Mouse (Mus musculus) CD8-positive naive resting alpha-beta T cell, adult 2 months (primary cell): ENCODE results near the gene Lum.

ENCODE experiments used
- DNase-seq, 2 experiments: peaks; one replicate each; pipeline ENCODE4 v3.0.0; 2022; ENCODE audit warnings: low read depth in 2 of 2, low spot score in 2 of 2

Gene Lum

DNA sequence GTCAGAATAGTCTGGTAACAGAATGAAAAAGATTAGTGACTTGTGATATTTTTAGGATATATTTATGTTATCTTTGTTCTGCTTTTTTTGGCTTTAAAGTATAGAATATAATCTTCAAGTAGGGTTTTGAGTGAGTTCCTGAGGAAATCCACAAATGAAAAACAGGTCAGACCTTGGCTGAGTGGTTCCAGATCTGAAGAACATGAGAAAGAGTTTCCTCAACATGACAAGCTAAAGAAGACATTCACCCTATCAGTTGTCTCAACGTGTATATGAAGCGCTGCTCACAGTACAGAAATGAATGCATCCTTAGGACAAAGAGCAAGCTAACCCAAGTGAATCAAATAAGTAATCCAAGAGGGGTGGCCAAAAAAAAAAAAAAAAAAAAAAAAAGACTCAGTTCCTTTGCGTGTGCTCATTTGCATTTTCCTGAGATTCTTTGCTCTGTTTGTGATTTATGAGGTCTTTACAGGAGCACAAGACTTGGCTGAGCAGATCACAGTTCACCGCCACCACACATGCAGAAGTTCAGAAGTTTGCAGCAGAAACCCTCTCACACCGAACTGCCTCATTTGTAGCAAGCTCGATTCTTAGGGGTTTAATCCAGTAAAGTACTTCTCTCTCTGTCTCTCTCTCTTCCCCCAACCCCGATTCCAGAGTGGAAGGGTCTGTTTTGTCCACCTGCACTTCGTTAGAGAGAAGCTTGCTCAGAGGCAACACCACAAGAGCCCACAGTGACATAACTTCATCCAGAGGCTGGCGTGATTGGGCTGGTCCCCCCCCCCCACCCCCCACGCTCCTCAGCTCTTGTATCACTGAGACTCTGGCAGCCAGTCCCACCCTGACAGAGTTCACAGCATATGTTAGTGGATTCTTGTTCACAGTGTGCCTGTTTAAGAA lies at the start of gene Lum:
Lum (plus strand) TSS at position 172 of the 900 bp plus-strand sequence.
- DNase-seq = no peak

DNA sequence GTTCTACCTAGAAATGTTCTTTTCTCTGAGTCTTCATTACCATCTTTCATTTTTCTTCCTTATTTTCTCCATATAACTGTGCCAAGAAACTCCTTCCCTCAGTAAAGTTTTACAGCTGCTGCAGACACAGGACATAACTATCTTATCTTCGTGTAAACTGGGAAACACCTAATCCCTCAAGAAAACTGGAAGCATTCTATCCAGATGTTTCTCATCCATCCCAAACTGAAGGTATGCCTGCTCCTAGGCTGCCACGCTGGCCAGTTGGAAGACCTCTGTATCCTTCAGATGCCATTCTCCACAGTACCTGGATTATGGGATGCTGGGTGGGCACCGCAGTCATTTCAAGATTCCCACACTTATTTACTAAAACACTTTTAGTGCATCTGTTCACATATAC lies 41.6 kb upstream of the Lum start:
- DNase-seq = no peak

DNA sequence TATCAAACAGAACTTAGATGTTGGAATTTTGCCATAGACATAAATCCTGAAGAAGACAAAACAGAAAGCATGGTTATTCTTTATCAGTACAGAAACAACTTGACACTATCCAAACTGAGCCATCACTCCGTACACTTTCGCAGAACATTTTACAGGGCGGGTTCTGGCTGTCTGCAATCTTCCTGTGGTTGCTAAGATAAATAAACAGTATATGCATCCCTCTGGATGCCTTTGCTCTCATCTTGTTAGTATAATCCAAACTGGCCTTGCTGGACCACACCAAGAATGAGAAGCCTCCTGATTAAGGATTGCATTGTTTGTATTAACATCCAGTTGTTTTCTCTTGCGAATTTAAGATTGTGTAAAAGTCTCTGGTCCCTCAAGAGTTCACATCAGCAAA lies 29.2 kb upstream of the Lum start:
- DNase-seq = no peak

DNA sequence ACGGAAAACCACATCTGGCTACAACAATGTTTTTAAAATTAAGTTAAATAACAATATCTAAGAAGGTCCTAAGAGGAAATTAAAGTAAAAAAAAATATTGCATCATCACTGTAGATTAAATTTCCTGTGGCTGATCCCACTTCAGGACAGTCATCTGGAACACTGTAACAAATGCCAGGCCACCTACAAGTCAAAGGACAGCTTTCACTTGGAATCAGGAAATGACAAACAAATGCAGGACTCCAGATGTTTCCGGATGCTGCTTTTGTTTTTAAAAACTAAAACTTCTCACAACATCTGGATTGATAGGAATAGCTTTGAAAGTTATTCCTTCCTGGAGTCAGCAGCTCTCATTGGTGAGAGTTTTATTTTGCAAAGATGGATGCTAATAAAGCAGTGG lies 28.0 kb upstream of the Lum start:
- DNase-seq = no peak

DNA sequence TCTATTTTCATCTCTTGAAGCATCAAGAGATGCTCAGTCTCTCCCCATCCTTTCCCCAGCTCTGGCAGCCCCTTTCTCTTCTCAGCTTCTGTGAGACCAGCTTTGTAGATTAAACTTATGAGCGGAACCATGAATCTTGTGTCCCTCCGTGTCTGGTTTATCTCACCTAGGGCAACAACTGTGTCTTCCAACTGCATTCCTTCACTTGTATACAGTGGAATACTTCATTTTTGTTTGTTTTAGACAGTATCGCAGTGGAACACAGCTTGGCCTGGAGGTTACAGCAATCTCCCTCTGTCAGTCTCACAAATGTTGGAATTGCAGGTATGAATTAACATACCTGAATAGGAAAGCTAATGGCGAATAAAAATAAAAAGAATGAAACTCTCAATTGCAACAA lies 26.7 kb upstream of the Lum start:
- DNase-seq = no peak

DNA sequence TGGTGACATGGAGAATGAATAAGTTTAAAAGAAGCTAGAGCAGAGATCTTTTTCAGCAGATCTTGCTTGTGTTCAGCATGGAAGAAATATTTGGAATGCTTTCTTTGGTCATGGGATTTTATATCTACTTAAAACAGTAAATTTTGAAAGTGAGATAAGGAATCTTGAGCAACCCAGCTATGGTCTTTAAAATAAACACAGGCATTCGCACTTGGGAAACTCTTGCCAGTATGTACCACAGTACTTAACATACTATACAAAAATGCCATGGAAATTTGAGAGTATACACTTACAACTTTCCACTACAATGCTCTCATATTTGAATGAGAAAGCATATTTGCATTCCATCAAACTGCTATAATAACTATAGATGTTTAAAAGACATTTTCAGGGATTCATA lies 17.2 kb upstream of the Lum start:
- no peak for DNase-seq

DNA sequence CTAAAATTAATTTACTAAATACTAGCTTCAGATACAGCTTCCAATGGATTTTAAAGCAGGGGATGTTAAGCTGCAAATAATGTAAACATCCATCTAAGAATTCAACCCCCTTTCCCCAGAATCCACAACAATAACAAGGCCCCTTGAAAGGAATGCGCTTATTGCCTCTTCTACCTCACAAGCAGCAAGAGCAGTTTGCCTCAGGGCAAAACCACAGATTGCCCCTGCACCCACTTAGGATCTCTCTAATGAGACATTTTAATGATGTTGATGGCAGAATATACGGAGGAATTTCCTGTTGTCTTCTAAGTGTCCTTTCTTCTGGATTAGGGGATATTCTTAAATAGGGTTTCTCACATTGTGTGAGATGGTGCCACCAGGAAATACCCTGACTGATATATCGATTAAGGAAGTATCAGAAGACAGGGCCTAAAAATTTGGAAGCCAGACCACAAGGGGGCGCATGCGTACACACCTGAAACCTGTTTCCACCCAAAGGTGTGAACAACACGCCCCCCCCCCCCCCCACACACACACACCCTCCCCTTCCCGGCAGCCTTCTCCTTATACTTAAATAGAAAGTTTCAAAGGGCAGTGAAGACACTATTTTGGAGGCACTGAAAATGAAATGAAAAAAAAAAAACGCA lies 2.7 kb downstream of the Lum start:
- DNase-seq = no peak

DNA sequence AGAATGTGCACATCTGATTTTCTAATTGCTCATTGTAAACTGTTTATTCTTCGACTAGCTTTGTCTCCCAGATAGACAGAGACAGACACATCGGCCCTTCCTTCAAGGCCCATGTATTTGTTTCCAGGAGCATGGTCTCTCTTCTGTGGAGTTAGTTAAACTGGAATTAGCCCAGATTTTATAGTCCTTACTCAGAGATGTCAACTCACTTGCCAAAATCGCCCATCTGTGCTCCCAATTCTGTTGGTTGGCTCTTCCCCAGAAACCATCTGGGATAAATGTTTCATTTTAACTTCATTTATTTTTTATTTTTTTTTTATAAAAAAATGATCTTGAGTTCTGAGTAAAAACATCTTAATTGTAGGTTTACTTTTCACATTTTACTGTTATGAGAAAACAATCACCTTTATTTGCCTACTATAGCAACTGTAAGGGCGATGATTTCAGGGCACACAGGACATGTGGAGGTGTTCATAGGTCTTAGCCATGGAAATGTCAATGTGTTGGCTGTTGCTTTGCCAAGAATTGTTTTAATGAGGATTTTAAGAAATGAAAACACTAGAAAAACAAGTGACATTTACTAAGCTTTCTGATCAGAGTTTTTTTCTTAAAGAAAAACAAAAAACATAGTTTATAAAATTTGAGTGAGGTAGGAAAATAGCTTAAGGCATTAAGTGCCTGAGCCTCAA lies 17.8 kb downstream of the Lum start:
- DNase-seq = no peak

DNA sequence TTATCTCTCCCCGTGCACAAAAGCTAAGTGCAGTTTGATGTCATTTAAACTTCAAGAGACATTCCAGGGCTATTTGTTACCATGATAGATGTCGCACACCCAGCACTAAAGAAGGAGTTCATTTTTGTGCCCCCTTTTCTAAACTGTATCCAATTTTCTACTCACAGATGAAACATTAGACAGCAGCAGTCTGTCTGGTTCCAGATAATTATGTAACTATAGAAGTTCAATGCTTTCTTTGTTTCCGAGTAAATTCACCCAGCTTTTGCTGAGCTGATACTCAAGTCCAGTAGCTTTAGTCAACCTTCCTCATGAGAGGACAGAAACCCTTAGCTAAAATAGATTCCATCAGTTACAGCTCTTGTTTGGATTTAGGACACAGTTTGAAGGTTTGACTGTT lies 19.2 kb downstream of the Lum start:
- no peak for DNase-seq

DNA sequence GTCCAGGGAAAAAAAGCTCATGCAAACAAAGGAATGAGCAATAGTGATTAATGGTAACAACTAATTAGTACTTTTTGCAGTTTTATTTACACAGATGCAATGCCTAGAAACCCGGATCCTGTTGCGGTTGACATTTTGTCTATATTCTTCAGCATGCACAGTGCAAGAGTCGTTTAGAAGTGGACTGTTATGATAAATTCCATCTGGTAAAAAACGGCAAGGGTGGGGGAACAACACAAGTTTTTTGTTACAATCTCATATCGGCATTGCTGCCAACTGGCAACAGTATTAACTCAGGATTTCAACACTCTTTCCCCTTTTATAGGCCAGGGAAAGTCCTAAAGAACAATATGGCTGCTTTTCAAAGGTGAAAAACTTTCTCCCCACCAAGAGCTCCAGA lies 22.2 kb downstream of the Lum start:
- DNase-seq = no peak

DNA sequence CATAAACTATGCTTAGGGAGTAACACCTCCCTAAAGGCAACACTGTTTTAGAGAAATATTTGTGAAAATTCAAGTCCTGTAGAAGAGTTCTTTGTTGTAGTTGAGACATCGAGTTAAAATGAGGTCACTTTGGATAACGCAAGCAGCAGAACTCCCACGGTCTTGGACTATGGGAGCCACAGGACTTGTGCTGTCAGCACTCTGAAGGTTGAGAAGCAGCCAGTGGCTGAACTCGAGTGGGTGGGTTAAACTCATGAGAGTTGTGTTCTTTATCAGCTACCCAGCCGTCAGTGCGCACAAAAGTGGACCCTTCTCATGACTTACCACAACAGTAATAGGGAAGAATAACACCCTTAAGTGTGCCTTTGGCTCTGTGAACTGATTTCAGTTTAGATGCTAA lies 24.6 kb downstream of the Lum start:
- no peak for DNase-seq

DNA sequence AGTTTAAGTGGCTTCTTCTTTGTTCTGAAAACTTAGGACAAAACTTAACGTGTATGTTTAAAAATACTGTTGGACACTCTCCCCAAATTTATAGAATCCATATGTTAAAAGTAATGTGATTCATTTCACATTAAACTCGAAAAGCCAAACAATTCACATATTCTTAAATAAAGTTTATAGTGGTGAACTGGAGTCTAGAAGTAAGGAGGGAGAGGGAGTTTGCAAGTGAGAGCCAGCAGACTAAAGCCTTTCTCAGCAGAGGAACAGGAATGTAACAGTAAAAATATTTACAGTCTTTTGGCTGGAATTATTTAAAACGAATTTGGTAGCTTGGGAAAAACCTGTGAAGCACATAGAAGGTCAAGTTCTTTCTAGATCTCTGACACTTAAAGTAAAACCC lies 26.1 kb downstream of the Lum start:
- no peak for DNase-seq

DNA sequence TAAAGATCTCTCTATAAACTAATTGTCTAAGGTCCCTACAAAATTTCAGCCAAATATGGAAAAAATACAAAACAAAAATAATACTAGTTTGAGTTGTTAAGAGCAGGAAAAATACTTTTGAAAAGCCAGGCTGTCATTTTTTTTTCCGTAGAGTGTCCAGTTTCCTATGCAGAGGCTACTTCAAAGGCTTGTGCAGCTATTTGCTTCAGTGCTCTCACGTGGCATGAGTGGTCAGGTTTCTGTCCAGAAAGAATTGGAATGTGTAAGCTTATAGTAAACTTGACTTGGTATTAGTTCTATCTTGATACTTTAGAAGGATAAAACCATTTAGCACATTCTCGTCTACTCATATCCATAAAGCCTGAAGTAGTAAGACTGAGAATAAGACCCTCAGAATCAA lies 26.8 kb downstream of the Lum start:
- DNase-seq = no peak

DNA sequence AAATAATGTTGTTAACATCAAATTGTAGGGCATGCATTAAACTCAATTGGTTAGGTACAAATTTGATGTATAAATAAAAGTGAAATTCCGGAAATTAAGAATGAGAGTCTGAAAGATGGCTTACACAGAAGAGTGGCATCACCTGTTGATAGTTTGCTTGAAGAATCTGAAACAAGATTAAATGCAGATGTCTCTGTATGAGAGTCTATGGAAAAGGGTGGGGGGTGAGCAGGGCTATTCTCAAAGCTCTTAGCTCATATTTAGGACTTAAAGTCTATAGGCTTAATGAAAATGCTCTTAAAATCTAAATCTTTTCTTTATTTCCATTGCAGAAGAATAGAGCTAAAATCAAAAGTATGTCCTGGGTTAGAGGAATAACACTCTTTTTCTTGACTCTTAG lies 30.8 kb downstream of the Lum start:
- DNase-seq = no peak

DNA sequence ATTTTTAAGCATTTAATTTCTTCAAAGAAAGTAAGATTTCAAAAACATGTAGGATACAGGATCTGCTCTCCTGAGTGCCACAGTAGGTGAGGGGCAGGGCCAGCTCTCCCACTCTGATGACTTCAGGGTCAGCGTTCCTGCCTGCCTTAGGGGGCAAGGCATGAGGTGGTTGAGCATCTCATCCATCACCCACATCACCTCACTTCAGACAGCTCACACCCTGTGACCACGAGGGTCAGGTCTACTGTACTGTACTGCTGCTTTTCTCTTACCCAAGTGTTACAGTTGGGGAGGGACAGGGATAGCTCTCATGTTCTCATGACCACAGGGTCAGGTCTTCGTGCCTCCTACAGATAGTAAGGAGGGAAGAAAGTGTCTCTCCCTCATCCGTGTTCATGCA lies 36.8 kb downstream of the Lum start:
- DNase-seq = no peak

DNA sequence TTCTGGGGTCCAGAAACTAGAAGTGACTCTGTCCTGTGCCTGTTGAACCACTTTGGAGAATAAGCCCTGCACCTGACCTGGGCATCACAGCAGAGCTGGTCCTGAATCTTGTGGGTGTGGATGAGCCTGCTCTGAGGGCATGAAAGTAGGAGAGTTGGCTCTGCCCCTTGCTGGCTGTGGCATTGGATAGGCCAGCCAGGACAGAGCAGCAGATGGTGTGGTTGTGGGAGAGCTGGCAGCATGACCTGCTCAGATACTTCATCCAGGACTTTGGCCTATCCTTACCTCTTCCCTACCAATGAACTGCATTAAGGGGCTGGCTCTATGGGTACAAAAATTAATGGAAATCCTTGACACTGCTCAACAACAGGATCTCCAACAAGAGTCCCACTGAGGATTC lies 38.3 kb downstream of the Lum start:
- DNase-seq = no peak

DNA sequence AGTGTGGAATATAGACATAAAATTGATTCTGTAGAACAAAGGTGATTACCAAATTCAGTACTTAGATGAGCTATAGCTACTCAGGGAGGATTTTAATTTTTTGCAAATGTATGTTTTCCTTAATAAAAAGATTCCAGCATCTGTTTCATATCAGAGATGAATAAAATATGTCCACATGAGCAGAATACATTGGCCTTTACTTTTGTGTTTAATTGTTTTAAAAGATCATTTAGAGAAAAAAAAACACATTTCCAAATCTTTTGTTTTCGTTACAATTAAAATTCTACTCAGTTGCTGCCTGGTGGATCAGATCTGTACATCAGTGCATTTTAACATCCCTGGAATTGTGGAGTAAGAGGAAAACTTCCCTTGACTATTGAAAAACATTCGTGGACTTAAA lies 41.7 kb downstream of the Lum start, which contains the start of gene Kera:
Kera (plus strand) TSS at position 301 of the 400 bp plus-strand sequence.
- no peak for DNase-seq
